Mouse (Mus musculus): ENCODE measurements around the gene Pla2r1. TPM values are rescaled to one million over a fixed set of nuclear protein-coding genes. Genes with fewer than 3 reads are reported as not detected.

The Pla2r1 gene
- polyA plus RNA-seq, 1 experiment from 2014 or later: 0.25 TPM

DNA sequence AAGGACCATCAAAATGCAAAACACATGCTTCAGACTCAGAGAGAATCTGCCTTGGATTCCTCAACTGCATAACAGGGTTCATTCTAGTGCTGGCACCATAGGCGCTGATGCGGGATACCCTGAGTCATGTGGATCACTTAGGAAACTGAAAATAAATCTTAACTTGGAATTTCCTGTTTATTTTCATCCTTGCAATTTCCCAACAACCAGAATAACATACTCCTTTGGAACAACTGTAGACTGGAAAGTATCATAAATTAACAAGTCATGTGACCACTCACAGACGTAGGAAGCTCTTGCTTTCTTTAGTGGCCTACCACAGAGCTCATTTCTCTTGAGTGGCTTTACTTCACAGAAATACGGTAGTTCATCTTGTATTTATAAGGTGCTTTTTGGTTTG lies 7.0 kb downstream of the Pla2r1 start:
- H3K27me3 ChIP-seq (replicated peaks; ENCODE audit: control insufficient read depth, insufficient read depth, low read length): no peaks in the 10 kb centered on the region
- H3K4me2 ChIP-seq (ENCODE audit: low read length): no peak overlapping the region
- no peaks in the 10 kb centered on the region for H3K4me1 ChIP-seq (replicated peaks; ENCODE audit: control insufficient read depth, insufficient read depth, low read length)
- no peak overlapping the region for H3K4me3 ChIP-seq (replicated peaks; ENCODE audit: low read length)
- no peaks in the 10 kb centered on the region for H3K36me3 ChIP-seq (ENCODE audit: control insufficient read depth, insufficient read depth)
- no peak overlapping the region for H3K27ac ChIP-seq (ENCODE audit: low read length)
- 89% methylated on average over 4 of the region's 4 CpGs for WGBS
- ATAC-seq: no peak
- no peaks in the 10 kb centered on the region for H3K9me3 ChIP-seq (ENCODE audit: control insufficient read depth, low read length)
- H3K9ac ChIP-seq (replicated peaks; ENCODE audit: low read depth, low read length): no peak overlapping the region

- WGBS: 25% methylated on average over 5 of the region's 5 CpGs
- no peaks in the 10 kb centered on the region for H3K27me3 ChIP-seq (replicated peaks; ENCODE audit: control insufficient read depth, insufficient read depth, low read length)
- no peaks in the 10 kb centered on the region for H3K4me1 ChIP-seq (replicated peaks; ENCODE audit: control insufficient read depth, insufficient read depth, low read length)
- no peak overlapping the region for H3K4me3 ChIP-seq (replicated peaks; ENCODE audit: low read length)
- H3K27ac ChIP-seq (ENCODE audit: low read length): no peak overlapping the region
- no peak for ATAC-seq
- H3K9me3 ChIP-seq (ENCODE audit: control insufficient read depth, low read length): no peaks in the 10 kb centered on the region
- no peak overlapping the region for H3K4me2 ChIP-seq (ENCODE audit: low read length)
- H3K36me3 ChIP-seq (ENCODE audit: control insufficient read depth, insufficient read depth): no peaks in the 10 kb centered on the region
- H3K9ac ChIP-seq (replicated peaks; ENCODE audit: low read depth, low read length): no peak overlapping the region
Observed at GRCm38 (mm10) chr2:60544006-60544405, 9.1 kb downstream of the Pla2r1 start.

DNA sequence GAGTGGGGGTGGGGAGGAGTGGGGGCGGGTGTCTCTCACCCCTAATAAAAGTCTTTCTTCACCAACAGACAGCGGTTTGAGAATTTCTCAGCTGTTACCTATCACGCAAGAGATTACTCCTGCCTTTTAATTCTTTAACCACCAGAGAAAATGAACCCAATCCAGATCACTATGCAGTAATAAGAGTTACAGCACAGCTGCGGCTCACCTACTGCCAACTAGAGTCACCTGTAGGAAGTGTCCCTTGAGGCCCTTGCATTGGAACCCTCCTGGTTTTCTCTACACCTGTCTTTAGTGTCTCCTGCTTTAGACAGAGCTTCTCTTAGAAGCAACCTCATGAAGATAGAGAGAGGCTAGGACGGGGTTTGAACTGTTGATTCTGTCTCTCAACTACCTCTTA lies 11.4 kb downstream of the Pla2r1 start:
- 75% methylated on average over 5 of the region's 5 CpGs for WGBS
- no peaks in the 10 kb centered on the region for H3K27me3 ChIP-seq (replicated peaks; ENCODE audit: control insufficient read depth, insufficient read depth, low read length)
- no peak for ATAC-seq
- no peak overlapping the region for H3K27ac ChIP-seq (ENCODE audit: low read length)
- H3K9me3 ChIP-seq (ENCODE audit: control insufficient read depth, low read length): no peaks in the 10 kb centered on the region
- no peaks in the 10 kb centered on the region for H3K36me3 ChIP-seq (ENCODE audit: control insufficient read depth, insufficient read depth)
- H3K4me1 ChIP-seq (replicated peaks; ENCODE audit: control insufficient read depth, insufficient read depth, low read length): no peaks in the 10 kb centered on the region; the same call in 1 of the 2 replicates
- H3K4me2 ChIP-seq (ENCODE audit: low read length): no peak overlapping the region
- no peak overlapping the region for H3K9ac ChIP-seq (replicated peaks; ENCODE audit: low read depth, low read length)
- no peak overlapping the region for H3K4me3 ChIP-seq (replicated peaks; ENCODE audit: low read length)

DNA sequence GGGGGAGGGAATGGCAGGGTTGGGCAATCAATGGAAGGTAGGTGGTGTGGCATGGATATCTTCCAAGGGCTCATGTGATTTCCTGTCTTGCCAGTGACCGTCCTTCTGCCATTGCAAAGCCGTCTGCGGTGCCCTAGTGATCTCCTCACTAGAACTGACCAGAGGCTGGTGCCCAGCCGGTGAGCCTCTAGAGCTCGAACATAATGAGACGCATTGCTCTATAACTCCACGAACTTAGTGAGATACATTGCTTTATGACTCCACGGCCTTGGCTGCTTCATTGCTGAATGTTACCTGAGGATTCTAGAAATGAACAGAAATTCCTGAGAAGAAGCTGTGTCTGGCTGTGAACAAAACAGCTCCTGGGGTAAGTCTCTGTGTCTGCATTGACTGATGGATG lies 12.8 kb downstream of the Pla2r1 start:
- H3K27me3 ChIP-seq (replicated peaks; ENCODE audit: control insufficient read depth, insufficient read depth, low read length): no peaks in the 10 kb centered on the region

GRCm38 (mm10) chr2:60538710-60539109 lies 14.4 kb downstream of the Pla2r1 start:
- H3K27ac ChIP-seq (ENCODE audit: low read length): no peak overlapping the region
- H3K4me3 ChIP-seq (replicated peaks; ENCODE audit: low read length): no peak overlapping the region
- no peaks in the 10 kb centered on the region for H3K9me3 ChIP-seq (ENCODE audit: control insufficient read depth, low read length)
- no peak overlapping the region for H3K9ac ChIP-seq (replicated peaks; ENCODE audit: low read depth, low read length)
- H3K4me2 ChIP-seq (ENCODE audit: low read length): no peak overlapping the region
- H3K4me1 ChIP-seq (replicated peaks; ENCODE audit: control insufficient read depth, insufficient read depth, low read length): no peaks in the 10 kb centered on the region; the same call in 1 of the 2 replicates
- WGBS: 46% methylated on average over 5 of the region's 5 CpGs
- ATAC-seq: no peak
- no peaks in the 10 kb centered on the region for H3K36me3 ChIP-seq (ENCODE audit: control insufficient read depth, insufficient read depth)
- no peaks in the 10 kb centered on the region for H3K27me3 ChIP-seq (replicated peaks; ENCODE audit: control insufficient read depth, insufficient read depth, low read length)

More for the DNA sequence above, 12.8 kb downstream of the Pla2r1 start:
- Histone ChIP-seq H3K4me2 (ENCODE audit: low read length) (no peak overlapping the region), H3K36me3 (ENCODE audit: control insufficient read depth, insufficient read depth) (no peaks in the 10 kb centered on the region), H3K9me3 (ENCODE audit: control insufficient read depth, low read length) (no peaks in the 10 kb centered on the region), H3K4me3 (replicated peaks; ENCODE audit: low read length) (no peak overlapping the region), H3K9ac (replicated peaks; ENCODE audit: low read depth, low read length) (no peak overlapping the region), H3K27ac (ENCODE audit: low read length) (no peak overlapping the region), H3K4me1 (replicated peaks; ENCODE audit: control insufficient read depth, insufficient read depth, low read length) (no peaks in the 10 kb centered on the region; the same call in 1 of the 2 replicates)
- 93% methylated on average over 8 of the region's 8 CpGs for WGBS
- no peak for ATAC-seq

DNA sequence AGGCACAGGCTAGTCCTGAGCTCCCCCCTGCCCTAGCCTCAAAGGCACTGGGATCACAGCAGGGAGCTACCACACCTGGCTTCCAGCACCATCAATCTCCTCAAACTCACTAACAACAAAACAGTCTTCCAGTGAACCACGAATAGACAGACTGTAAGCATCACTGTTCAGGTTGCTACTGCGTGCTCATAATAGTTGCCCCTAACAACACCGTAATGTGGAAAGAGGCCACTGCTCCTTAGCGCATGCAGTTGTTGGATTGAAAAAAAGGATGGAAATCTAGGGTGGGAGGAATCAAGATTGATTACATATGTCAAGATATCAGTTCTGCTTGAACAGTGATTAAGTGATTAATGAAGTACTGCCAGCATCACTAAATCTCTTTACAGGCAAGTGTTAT lies 14.8 kb downstream of the Pla2r1 start:
- no peak for ATAC-seq
- no peak overlapping the region for H3K9ac ChIP-seq (replicated peaks; ENCODE audit: low read depth, low read length)
- H3K27ac ChIP-seq (ENCODE audit: low read length): no peak overlapping the region
- no peaks in the 10 kb centered on the region for H3K9me3 ChIP-seq (ENCODE audit: control insufficient read depth, low read length)
- H3K27me3 ChIP-seq (replicated peaks; ENCODE audit: control insufficient read depth, insufficient read depth, low read length): no peaks in the 10 kb centered on the region
- H3K4me3 ChIP-seq (replicated peaks; ENCODE audit: low read length): no peak overlapping the region
- H3K4me2 ChIP-seq (ENCODE audit: low read length): no peak overlapping the region
- no peaks in the 10 kb centered on the region for H3K36me3 ChIP-seq (ENCODE audit: control insufficient read depth, insufficient read depth)
- H3K4me1 ChIP-seq (replicated peaks; ENCODE audit: control insufficient read depth, insufficient read depth, low read length): no peaks in the 10 kb centered on the region; the same call in 1 of the 2 replicates
- WGBS: 63% methylated on average over 4 of the region's 4 CpGs

GRCm38 (mm10) chr2:60534755-60535154 lies 18.4 kb downstream of the Pla2r1 start:
- Histone ChIP-seq H3K4me3 (replicated peaks; ENCODE audit: low read length) (no peak overlapping the region), H3K27me3 (replicated peaks; ENCODE audit: control insufficient read depth, insufficient read depth, low read length) (no peaks in the 10 kb centered on the region), H3K9me3 (ENCODE audit: control insufficient read depth, low read length) (no peaks in the 10 kb centered on the region), H3K36me3 (ENCODE audit: control insufficient read depth, insufficient read depth) (no peaks in the 10 kb centered on the region), H3K27ac (ENCODE audit: low read length) (no peak overlapping the region), H3K4me2 (ENCODE audit: low read length) (no peak overlapping the region), H3K4me1 (replicated peaks; ENCODE audit: control insufficient read depth, insufficient read depth, low read length) (no peaks in the 10 kb centered on the region; the same call in 1 of the 2 replicates), H3K9ac (replicated peaks; ENCODE audit: low read depth, low read length) (no peak overlapping the region)
- WGBS: 68% methylated on average over 8 of the region's 8 CpGs
- ATAC-seq: no peak

GRCm38 (mm10) chr2:60533026-60533425 lies 20.1 kb downstream of the Pla2r1 start:
- 91% methylated on average over 3 of the region's 3 CpGs for WGBS
- no peak for ATAC-seq
- H3K9me3 ChIP-seq (ENCODE audit: control insufficient read depth, low read length): no peaks in the 10 kb centered on the region

GRCm38 (mm10) chr2:60532495-60532894 lies 20.6 kb downstream of the Pla2r1 start:
- H3K4me2 ChIP-seq (ENCODE audit: low read length): no peak overlapping the region
- no peak overlapping the region for H3K9ac ChIP-seq (replicated peaks; ENCODE audit: low read depth, low read length)
- no peak overlapping the region for H3K27ac ChIP-seq (ENCODE audit: low read length)
- no peaks in the 10 kb centered on the region for H3K4me1 ChIP-seq (replicated peaks; ENCODE audit: control insufficient read depth, insufficient read depth, low read length)
- no peaks in the 10 kb centered on the region for H3K9me3 ChIP-seq (ENCODE audit: control insufficient read depth, low read length)
- 70% methylated on average over 5 of the region's 5 CpGs for WGBS
- no peak overlapping the region for H3K4me3 ChIP-seq (replicated peaks; ENCODE audit: low read length)
- H3K36me3 ChIP-seq (ENCODE audit: control insufficient read depth, insufficient read depth): no peaks in the 10 kb centered on the region
- no peaks in the 10 kb centered on the region for H3K27me3 ChIP-seq (replicated peaks; ENCODE audit: control insufficient read depth, insufficient read depth, low read length)
- ATAC-seq: no peak

More at GRCm38 (mm10) chr2:60533026-60533425, 20.1 kb downstream of the Pla2r1 start:
- Histone ChIP-seq H3K4me1 (replicated peaks; ENCODE audit: control insufficient read depth, insufficient read depth, low read length) (no peaks in the 10 kb centered on the region), H3K36me3 (ENCODE audit: control insufficient read depth, insufficient read depth) (no peaks in the 10 kb centered on the region), H3K4me2 (ENCODE audit: low read length) (no peak overlapping the region), H3K27ac (ENCODE audit: low read length) (no peak overlapping the region), H3K27me3 (replicated peaks; ENCODE audit: control insufficient read depth, insufficient read depth, low read length) (no peaks in the 10 kb centered on the region), H3K9ac (replicated peaks; ENCODE audit: low read depth, low read length) (no peak overlapping the region), H3K4me3 (replicated peaks; ENCODE audit: low read length) (no peak overlapping the region)

GRCm38 (mm10) chr2:60515817-60516216 lies 37.3 kb downstream of the Pla2r1 start:
- H3K27ac ChIP-seq (ENCODE audit: low read length): no peak overlapping the region
- 64% methylated on average over 8 of the region's 8 CpGs for WGBS
- H3K36me3 ChIP-seq (ENCODE audit: control insufficient read depth, insufficient read depth): no peaks in the 10 kb centered on the region
- H3K9me3 ChIP-seq (ENCODE audit: control insufficient read depth, low read length): no peaks in the 10 kb centered on the region
- H3K27me3 ChIP-seq (replicated peaks; ENCODE audit: control insufficient read depth, insufficient read depth, low read length): no peaks in the 10 kb centered on the region
- no peak overlapping the region for H3K4me2 ChIP-seq (ENCODE audit: low read length)
- no peak overlapping the region for H3K9ac ChIP-seq (replicated peaks; ENCODE audit: low read depth, low read length)
- ATAC-seq: no peak
- no peaks in the 10 kb centered on the region for H3K4me1 ChIP-seq (replicated peaks; ENCODE audit: control insufficient read depth, insufficient read depth, low read length)
- H3K4me3 ChIP-seq (replicated peaks; ENCODE audit: low read length): no peak overlapping the region

Data from forebrain, embryonic 16.5 days (tissue).